In the genomic region with DNA sequence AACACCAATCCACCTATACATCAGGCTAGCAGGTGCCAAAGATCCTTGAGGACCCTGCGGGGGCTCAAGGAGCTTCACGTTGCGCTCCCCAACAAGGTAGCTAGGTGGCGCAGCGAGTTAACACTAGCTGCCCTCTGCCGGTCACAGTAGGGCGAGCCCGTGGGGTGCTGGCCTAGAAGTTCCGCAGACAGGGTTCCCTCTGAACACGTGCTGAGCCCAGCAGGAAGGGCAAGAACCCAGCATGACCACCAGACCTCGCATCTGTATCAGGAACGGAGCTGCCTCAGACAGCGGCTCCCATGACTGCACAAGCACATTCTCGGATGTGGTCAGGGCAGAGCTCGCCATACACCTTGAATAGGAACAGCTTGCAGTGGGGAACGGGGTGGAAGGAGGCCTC, we compare ENCODE assay signal across 8 mouse cellular contexts. TPM values are rescaled to one million over a fixed set of nuclear protein-coding genes. Genes with fewer than 3 reads are reported as not detected.
DNase-seq lines count a peak whose midpoint lies in the region; ATAC-seq and TF ChIP-seq lines count a peak whose summit lies in the region.

No protein-coding gene starts in this region.

- TF ChIP-seq POLR2A in spleen, adult 2 months (IDR thresholded peaks at IDR 0.05; ENCODE audit: low read depth, low read length) = no peak

- peak; percentile 99 for TF ChIP-seq CTCF in spleen, adult 2 months (IDR thresholded peaks at IDR 0.05; ENCODE audit: extremely low read depth, insufficient read depth, insufficient read length, insufficient replicate concordance)

- no peaks in the 10 kb centered on the region for H3K9me3 ChIP-seq in limb, embryonic 11.5 days (ENCODE audit: control insufficient read depth, low read length)
- H3K9me3 ChIP-seq in midbrain, embryonic 13.5 days = no peaks in the 10 kb centered on the region

- H3K4me2 ChIP-seq in limb, embryonic 11.5 days (ENCODE audit: low read depth, severe bottlenecking) = peak overlapping the region; percentile 18; the same call in 1 of the 2 replicates
- peak overlapping the region; percentile 39 for H3K4me2 ChIP-seq in midbrain, embryonic 13.5 days (replicated peaks)

- ATAC-seq in limb, embryonic 11.5 days (ENCODE audit: insufficient number of reproducible peaks, low FRiP score, low TSS enrichment, low read depth) = peak; percentile 19; the same call in 1 of the 2 replicates
- peak; percentile 53 for ATAC-seq in midbrain, embryonic 13.5 days

- DNase-seq in ovary, adult 18-20 months (ENCODE audit: low spot score) = peak; percentile 52
- DNase-seq in ovary, postnatal 10 days (ENCODE audit: low spot score) = no peak
- peak; percentile 93 for DNase-seq in embryo, embryonic 10 days (ENCODE audit: low spot score)
- DNase-seq in gastrocnemius, postnatal 14 days = peak; percentile 86
- peak; percentile 92 for DNase-seq in induced T-regulatory cell, adult 2 months (ENCODE audit: low read depth)
- peak; percentile 93 for DNase-seq in limb, embryonic 11.5 days (ENCODE audit: low spot score)
- peak; percentile 63 to 79 for DNase-seq in spleen, adult 2 months (ENCODE audit: low read depth in 1 of 2, low spot score in 2 of 2)

- H3K9ac ChIP-seq in limb, embryonic 11.5 days (ENCODE audit: low read length) = 0 out of 2 replicates have a peak overlapping the region, but pooled peaks have one; percentile 19
- peak overlapping the region; percentile 21; the same call in 1 of the 2 replicates for H3K9ac ChIP-seq in midbrain, embryonic 13.5 days (replicated peaks)

- no peak overlapping the region for H3K4me3 ChIP-seq in limb, embryonic 11.5 days (ENCODE audit: low read depth, low read length)
- H3K4me3 ChIP-seq in midbrain, embryonic 13.5 days (replicated peaks) = peak overlapping the region; percentile 15; the same call in 1 of the 2 replicates
- peak overlapping the region; percentile 34; the same call in 1 of the 2 replicates for H3K4me3 ChIP-seq in spleen, adult 2 months (ENCODE audit: extremely low read depth, insufficient read depth, insufficient read length)

- H3K4me1 ChIP-seq in limb, embryonic 11.5 days (ENCODE audit: control insufficient read depth, insufficient read depth, low read length) = peaks cover 77% of the 10 kb centered on the region
- peaks cover 76% of the 10 kb centered on the region for H3K4me1 ChIP-seq in midbrain, embryonic 13.5 days (replicated peaks)
- peaks cover 4% of the 10 kb centered on the region; the same call in 1 of the 2 replicates for H3K4me1 ChIP-seq in spleen, adult 2 months (ENCODE audit: control insufficient read depth, insufficient read depth, insufficient read length)

- H3K27me3 ChIP-seq in limb, embryonic 11.5 days (ENCODE audit: control insufficient read depth, insufficient read depth, low read length) = peaks cover 25% of the 10 kb centered on the region
- peaks cover 98% of the 10 kb centered on the region for H3K27me3 ChIP-seq in midbrain, embryonic 13.5 days
- H3K27me3 ChIP-seq in spleen, adult 2 months (ENCODE audit: control insufficient read depth, insufficient read depth, low read length) = no peaks in the 10 kb centered on the region

- WGBS in limb, embryonic 11.5 days = under 1% methylated on average over 16 of the region's 16 CpGs
- 1% methylated on average over 16 of the region's 16 CpGs for WGBS in midbrain, embryonic 13.5 days
- WGBS in spleen, adult 2 months = 3% methylated on average over 16 of the region's 16 CpGs

- intact Hi-C loops in gastrocnemius, postnatal 14 days (cut with DNase I; ENCODE audit: low total_unique reads) = loop anchor here (5.0 kb wide), 2 partner anchors 60 to 75 kb away; no protein-coding TSS in a partner anchor

- no peaks in the 10 kb centered on the region for H3K36me3 ChIP-seq in limb, embryonic 11.5 days (ENCODE audit: control insufficient read depth, insufficient read depth, low read length)
- no peaks in the 10 kb centered on the region for H3K36me3 ChIP-seq in midbrain, embryonic 13.5 days
- no peaks in the 10 kb centered on the region for H3K36me3 ChIP-seq in spleen, adult 2 months (ENCODE audit: control insufficient read depth, insufficient read depth, low read length)

- peak overlapping the region; percentile 49 for H3K27ac ChIP-seq in limb, embryonic 11.5 days (replicated peaks; ENCODE audit: low read depth, low read length)
- 0 out of 2 replicates have a peak overlapping the region, but pooled peaks have one; percentile 37 for H3K27ac ChIP-seq in midbrain, embryonic 13.5 days
- peak overlapping the region; percentile 4; the same call in 1 of the 2 replicates for H3K27ac ChIP-seq in spleen, adult 2 months (ENCODE audit: insufficient read depth, low read length)

RNA-seq across cellular contexts. Expression of a gene that starts 14.8 kb away (rescaled TPM):
- 1 to 10 TPM in 1 of 2 experiments, under 1 TPM in 1; 0.66 to 1.1 TPM for total RNA-seq in gastrocnemius, postnatal 14 days (2021)
- 7.7 and 8.6 TPM in 2 replicates for polyA plus RNA-seq in limb, embryonic 11.5 days (2014; fragmentation: Nextera tagmentation; extraction: Ambion mirVana)
- polyA plus RNA-seq in midbrain, embryonic 13.5 days (2015; fragmentation: Nextera tagmentation; extraction: Ambion mirVana) = 1.3 and 1.9 TPM in 2 replicates
- polyA plus RNA-seq in spleen, adult 2 months (2012; rRNA removed) = 4.5 TPM in 2 replicates

RNA-seq across cellular contexts. Expression of a gene that starts 36.4 kb away (rescaled TPM):
- 1 to 10 TPM; 2.7 to 2.9 TPM for total RNA-seq in gastrocnemius, postnatal 14 days (2021)
- 3.9 and 4.8 TPM in 2 replicates for polyA plus RNA-seq in limb, embryonic 11.5 days (2014; fragmentation: Nextera tagmentation; extraction: Ambion mirVana)
- polyA plus RNA-seq in midbrain, embryonic 13.5 days (2015; fragmentation: Nextera tagmentation; extraction: Ambion mirVana) = 2.1 and 2.4 TPM in 2 replicates
- 90.0 and 115 TPM in 2 replicates for polyA plus RNA-seq in spleen, adult 2 months (2012; rRNA removed)

RNA-seq across cellular contexts. Expression of a gene that starts 49.9 kb away (rescaled TPM):
- 10 to 100 TPM; 25.7 to 33.6 TPM for total RNA-seq in gastrocnemius, postnatal 14 days (2021)
- polyA plus RNA-seq in limb, embryonic 11.5 days (2014; fragmentation: Nextera tagmentation; extraction: Ambion mirVana) = 26.4 and 26.7 TPM in 2 replicates
- 16.8 and 17.3 TPM in 2 replicates for polyA plus RNA-seq in midbrain, embryonic 13.5 days (2015; fragmentation: Nextera tagmentation; extraction: Ambion mirVana)
- 66.0 and 78.5 TPM in 2 replicates for polyA plus RNA-seq in spleen, adult 2 months (2012; rRNA removed)

RNA-seq across cellular contexts. Expression of a gene that starts 51.5 kb away (rescaled TPM):
- total RNA-seq in gastrocnemius, postnatal 14 days (2021) = 10 to 100 TPM; 26.0 to 36.2 TPM
- 65.7 and 65.9 TPM in 2 replicates for polyA plus RNA-seq in limb, embryonic 11.5 days (2014; fragmentation: Nextera tagmentation; extraction: Ambion mirVana)
- polyA plus RNA-seq in midbrain, embryonic 13.5 days (2015; fragmentation: Nextera tagmentation; extraction: Ambion mirVana) = 50.1 and 55.7 TPM in 2 replicates
- polyA plus RNA-seq in spleen, adult 2 months (2012; rRNA removed) = 98.1 and 155 TPM in 2 replicates

Comparison
In these comparisons a context has a peak if more than half of its experiments do, and no peak if none do; other contexts are left out.
1. RNA of a gene that starts 36.4 kb away (polyA plus RNA-seq): 90.0 to 115 TPM in spleen, adult 2 months; 3.9 to 4.8 TPM in limb, embryonic 11.5 days and 2.1 to 2.4 TPM in midbrain, embryonic 13.5 days; every median in the first group is over 10 times any median in the second.
2. Peak in every context shown above with its lines, with median percentiles within 50 percentile points of each other: H3K27ac ChIP-seq.